Mouse (Mus musculus): ENCODE results near the gene Srd5a1. TPM values are rescaled to one million over a fixed set of nuclear protein-coding genes. Genes with fewer than 3 reads are reported as not detected.

Srd5a1 gene
- polyA plus RNA-seq, 1 experiment from 2014 or later: 25.0 TPM

DNA sequence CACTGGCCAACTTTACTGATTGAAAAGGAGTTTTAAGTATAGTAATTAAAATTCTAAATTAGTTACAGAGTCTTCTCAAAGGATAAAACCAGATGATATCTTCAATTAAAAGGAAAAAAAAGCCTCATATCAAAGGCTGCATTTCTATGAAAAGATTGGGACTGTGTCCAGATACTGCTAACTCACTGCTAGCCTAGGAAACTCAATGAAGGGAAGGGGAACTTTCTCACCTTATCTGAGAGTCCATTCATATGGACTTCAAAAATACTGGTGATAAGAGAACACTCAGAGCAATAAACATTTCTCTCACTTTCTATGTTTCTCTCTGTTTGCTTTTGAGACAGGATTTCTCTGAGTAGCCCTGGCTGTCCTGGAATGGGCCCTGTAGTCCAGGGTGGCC lies 46.7 kb downstream of the Srd5a1 start:
- Histone ChIP-seq H3K9ac (replicated peaks; ENCODE audit: low read length) (no peak overlapping the region), H3K9me3 (ENCODE audit: low read length) (no peaks in the 10 kb centered on the region), H3K36me3 (ENCODE audit: insufficient read depth, low read length) (no peaks in the 10 kb centered on the region), H3K27ac (ENCODE audit: low read length) (no peak overlapping the region), H3K4me1 (ENCODE audit: insufficient read depth, low read length) (0 out of 2 replicates have a peak, but pooled peaks cover 9% of the 10 kb centered on the region), H3K27me3 (ENCODE audit: insufficient read depth, low read length) (no peaks in the 10 kb centered on the region), H3K4me3 (ENCODE audit: low read length) (no peak overlapping the region), H3K4me2 (replicated peaks; ENCODE audit: low read depth, low read length) (no peak overlapping the region)
- no peak for ATAC-seq (ENCODE audit: low FRiP score, low TSS enrichment)

DNA sequence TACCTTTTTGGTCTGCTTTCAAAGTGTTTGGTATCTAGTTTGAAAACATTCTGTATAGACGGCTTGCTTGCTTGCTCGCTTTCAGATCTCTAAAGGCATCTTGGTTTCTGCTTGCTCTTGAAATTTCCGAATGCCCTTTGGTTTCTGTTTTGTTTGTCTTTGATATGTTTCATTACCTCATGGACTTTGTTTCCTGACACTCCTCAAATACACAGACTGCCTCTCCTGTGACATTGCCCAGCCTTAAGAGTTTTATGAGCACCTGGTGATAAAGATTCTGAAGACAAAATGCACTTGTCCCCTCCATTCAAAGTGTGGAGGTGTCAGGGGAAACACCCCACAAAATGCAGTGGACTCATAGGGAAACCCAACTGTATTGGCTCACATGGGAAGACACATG lies 47.3 kb downstream of the Srd5a1 start:
- no peaks in the 10 kb centered on the region for H3K27me3 ChIP-seq (ENCODE audit: insufficient read depth, low read length)
- H3K9me3 ChIP-seq (ENCODE audit: low read length): no peaks in the 10 kb centered on the region
- no peak overlapping the region for H3K27ac ChIP-seq (ENCODE audit: low read length)
- H3K9ac ChIP-seq (replicated peaks; ENCODE audit: low read length): no peak overlapping the region
- H3K4me3 ChIP-seq (ENCODE audit: low read length): no peak overlapping the region
- 0 out of 2 replicates have a peak, but pooled peaks cover 9% of the 10 kb centered on the region for H3K4me1 ChIP-seq (ENCODE audit: insufficient read depth, low read length)
- ATAC-seq (ENCODE audit: low FRiP score, low TSS enrichment): no peak
- 37% methylated on average over 3 of the region's 3 CpGs for WGBS
- H3K4me2 ChIP-seq (replicated peaks; ENCODE audit: low read depth, low read length): no peak overlapping the region
- H3K36me3 ChIP-seq (ENCODE audit: insufficient read depth, low read length): no peaks in the 10 kb centered on the region

DNA sequence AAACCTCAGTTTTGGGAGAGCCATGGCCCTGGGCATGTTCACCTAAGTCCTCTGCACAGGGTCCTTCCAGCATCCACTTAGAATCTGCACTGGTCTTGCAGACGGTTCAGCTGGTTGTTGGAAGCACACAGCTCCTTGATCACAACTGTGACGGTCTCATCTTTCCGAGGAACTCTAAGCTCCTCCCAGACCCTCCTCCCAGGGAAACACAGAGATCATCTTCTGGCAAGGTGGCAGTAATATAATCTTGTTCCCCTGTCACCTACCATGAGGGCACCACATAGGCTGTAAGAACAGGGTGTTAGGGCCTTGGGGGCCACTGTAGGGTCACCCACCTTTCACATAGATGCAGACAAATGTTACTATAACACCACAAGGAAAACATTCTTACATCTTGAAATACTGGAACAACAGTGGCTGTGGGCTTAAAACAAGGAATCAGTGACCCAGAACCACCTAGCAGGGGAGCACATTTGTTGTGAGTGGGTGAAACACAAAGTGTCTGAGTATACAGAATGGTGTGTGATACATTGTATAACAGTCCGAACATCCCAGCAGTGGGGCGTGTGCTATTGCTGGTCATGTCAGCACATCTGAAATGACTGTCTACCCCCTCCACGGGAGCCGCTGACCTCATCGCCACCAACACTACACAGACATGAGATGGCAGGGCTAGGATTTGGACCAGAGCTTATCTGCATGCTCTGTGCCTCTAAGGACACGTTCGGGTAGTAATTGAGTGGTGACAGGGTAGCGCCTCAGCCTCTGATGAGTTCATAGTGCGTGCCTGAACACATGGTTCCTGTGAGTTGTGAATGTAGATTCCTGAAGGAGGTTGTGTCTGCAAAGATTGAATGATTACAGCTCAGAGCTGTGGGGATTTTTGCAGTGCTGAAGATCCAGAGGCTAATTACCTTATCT lies 48.3 kb downstream of the Srd5a1 start:
- no peaks in the 10 kb centered on the region for H3K27me3 ChIP-seq (ENCODE audit: insufficient read depth, low read length)
- H3K36me3 ChIP-seq (ENCODE audit: insufficient read depth, low read length): no peaks in the 10 kb centered on the region
- H3K4me3 ChIP-seq (ENCODE audit: low read length): no peak overlapping the region
- H3K4me2 ChIP-seq (replicated peaks; ENCODE audit: low read depth, low read length): no peak overlapping the region
- no peak overlapping the region for H3K9ac ChIP-seq (replicated peaks; ENCODE audit: low read length)
- H3K27ac ChIP-seq (ENCODE audit: low read length): no peak overlapping the region
- peak; percentile 87 for ATAC-seq (ENCODE audit: low FRiP score, low TSS enrichment)
- 36% methylated on average over 12 of the region's 12 CpGs for WGBS
- H3K9me3 ChIP-seq (ENCODE audit: low read length): no peaks in the 10 kb centered on the region
- H3K4me1 ChIP-seq (ENCODE audit: insufficient read depth, low read length): 0 out of 2 replicates have a peak, but pooled peaks cover 9% of the 10 kb centered on the region

DNA sequence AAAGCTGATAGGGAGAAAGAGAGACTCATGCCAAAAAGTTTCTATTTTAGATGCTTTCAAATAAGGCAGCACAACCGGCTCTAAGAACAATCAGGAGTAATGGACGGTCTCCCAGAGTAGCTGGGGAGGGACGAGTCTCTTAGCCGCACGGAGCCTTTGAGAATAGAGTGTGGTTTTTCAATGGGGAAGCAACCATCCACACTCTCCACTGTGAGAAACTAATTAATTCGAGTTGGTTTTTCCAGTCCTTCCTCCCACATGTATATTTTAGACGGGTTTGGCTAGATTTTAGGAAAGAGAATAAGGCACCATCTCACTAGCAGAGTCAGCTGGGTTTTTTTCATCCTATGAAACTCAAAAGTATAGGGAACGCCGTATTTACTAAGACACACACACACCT lies 49.2 kb downstream of the Srd5a1 start:
- Histone ChIP-seq H3K9ac (replicated peaks; ENCODE audit: low read length) (no peak overlapping the region), H3K4me2 (replicated peaks; ENCODE audit: low read depth, low read length) (no peak overlapping the region), H3K9me3 (ENCODE audit: low read length) (no peaks in the 10 kb centered on the region), H3K4me3 (ENCODE audit: low read length) (no peak overlapping the region), H3K4me1 (ENCODE audit: insufficient read depth, low read length) (0 out of 2 replicates have a peak, but pooled peaks cover 9% of the 10 kb centered on the region), H3K27ac (ENCODE audit: low read length) (no peak overlapping the region), H3K36me3 (ENCODE audit: insufficient read depth, low read length) (no peaks in the 10 kb centered on the region), H3K27me3 (ENCODE audit: insufficient read depth, low read length) (no peaks in the 10 kb centered on the region)
- WGBS: 68% methylated on average over 9 of the region's 9 CpGs
- no peak for ATAC-seq (ENCODE audit: low FRiP score, low TSS enrichment)

DNA sequence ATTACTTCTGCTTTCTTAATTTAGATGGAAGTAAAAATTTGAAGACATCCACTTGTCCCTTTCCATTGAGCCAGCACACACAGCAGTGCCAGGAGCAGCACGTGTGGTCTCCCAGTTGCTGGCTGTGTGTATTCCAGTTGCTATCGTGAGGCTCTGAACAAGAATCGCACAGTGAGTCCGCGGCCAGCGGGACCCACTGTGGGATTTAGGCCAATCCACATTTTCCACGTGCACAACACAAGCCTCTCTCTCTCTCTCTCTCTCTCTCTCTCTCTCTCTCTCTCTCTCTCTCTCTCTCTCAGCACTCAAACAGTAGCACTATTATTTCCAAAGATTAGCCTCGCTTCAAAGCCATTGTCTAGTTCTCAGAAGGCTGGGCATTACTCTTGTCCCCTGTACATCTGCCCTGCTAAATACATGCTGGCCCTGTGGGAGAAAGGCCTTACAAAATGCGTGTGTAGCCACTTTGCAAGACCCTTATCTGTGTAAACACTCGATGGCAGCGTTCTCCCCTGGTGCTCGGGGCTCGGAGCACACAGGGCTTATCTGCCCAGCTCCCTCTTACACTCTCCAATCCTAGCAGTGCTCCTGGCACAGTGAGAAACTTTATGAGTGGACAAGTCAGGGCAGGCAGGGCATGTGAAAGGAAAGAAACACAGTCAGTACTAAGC lies 51.8 kb downstream of the Srd5a1 start:
- Histone ChIP-seq H3K4me1 (ENCODE audit: insufficient read depth, low read length) (0 out of 2 replicates have a peak, but pooled peaks cover 9% of the 10 kb centered on the region), H3K36me3 (ENCODE audit: insufficient read depth, low read length) (no peaks in the 10 kb centered on the region), H3K9me3 (ENCODE audit: low read length) (no peaks in the 10 kb centered on the region), H3K27ac (ENCODE audit: low read length) (no peak overlapping the region), H3K9ac (replicated peaks; ENCODE audit: low read length) (no peak overlapping the region), H3K4me3 (ENCODE audit: low read length) (no peak overlapping the region), H3K4me2 (replicated peaks; ENCODE audit: low read depth, low read length) (no peak overlapping the region), H3K27me3 (ENCODE audit: insufficient read depth, low read length) (no peaks in the 10 kb centered on the region)
- WGBS: 77% methylated on average over 13 of the region's 13 CpGs
- no peak for ATAC-seq (ENCODE audit: low FRiP score, low TSS enrichment)

DNA sequence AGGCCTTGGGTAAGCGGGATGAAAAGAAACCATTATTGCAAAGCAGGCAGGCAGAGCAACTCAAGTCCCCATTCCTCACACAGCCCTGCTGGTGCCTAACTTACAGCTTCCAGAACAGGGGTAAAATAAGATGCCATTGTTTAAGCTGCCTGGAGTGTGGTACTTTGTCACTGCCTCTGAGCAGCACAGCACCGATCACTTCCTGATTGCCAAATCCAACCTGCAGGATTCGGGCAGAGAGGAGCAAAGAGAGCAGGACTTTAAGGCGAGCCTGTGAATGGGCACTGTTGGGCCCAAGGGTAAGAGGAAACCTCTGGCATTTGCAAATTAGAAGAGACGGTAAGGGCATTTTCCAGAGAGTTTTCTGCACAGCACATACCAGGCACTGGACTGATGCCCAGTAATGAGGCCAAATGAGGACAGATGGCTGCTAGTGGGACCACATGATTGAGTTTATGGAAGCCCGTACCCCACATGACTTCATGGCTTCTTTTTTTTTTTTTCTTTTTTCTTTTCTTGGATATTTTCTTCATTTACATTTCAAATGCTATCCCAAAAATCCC lies 53.1 kb downstream of the Srd5a1 start:
- H3K4me3 ChIP-seq (ENCODE audit: low read length): no peak overlapping the region
- no peak for ATAC-seq (ENCODE audit: low FRiP score, low TSS enrichment)

DNA sequence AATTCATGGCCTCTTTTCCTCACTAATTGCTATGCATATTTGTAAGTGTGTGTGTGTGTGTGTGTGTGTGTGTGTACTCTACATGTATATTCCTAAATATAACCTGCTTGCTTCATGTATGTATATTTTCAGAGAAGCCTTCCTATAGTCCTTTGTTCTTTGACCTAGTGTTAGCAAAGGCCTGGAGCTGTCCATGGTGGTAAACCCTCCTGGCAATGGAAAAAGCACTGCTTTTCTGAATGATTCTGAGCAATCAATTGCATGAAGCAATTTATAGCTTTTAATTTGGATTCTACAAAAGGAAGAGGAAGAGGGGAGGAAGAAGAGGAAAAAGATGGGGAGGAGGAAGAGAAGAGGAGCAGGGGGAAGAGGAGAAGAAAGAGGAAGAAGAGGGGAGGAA lies 54.5 kb downstream of the Srd5a1 start:
- Histone ChIP-seq H3K9ac (replicated peaks; ENCODE audit: low read length) (no peak overlapping the region), H3K36me3 (ENCODE audit: insufficient read depth, low read length) (no peaks in the 10 kb centered on the region), H3K27me3 (ENCODE audit: insufficient read depth, low read length) (no peaks in the 10 kb centered on the region), H3K4me2 (replicated peaks; ENCODE audit: low read depth, low read length) (no peak overlapping the region), H3K4me1 (ENCODE audit: insufficient read depth, low read length) (no peaks in the 10 kb centered on the region), H3K9me3 (ENCODE audit: low read length) (no peaks in the 10 kb centered on the region), H3K27ac (ENCODE audit: low read length) (no peak overlapping the region), H3K4me3 (ENCODE audit: low read length) (no peak overlapping the region)
- no peak for ATAC-seq (ENCODE audit: low FRiP score, low TSS enrichment)

More for the DNA sequence above, 53.1 kb downstream of the Srd5a1 start:
- Histone ChIP-seq H3K4me2 (replicated peaks; ENCODE audit: low read depth, low read length) (no peak overlapping the region), H3K36me3 (ENCODE audit: insufficient read depth, low read length) (no peaks in the 10 kb centered on the region), H3K9ac (replicated peaks; ENCODE audit: low read length) (no peak overlapping the region), H3K4me1 (ENCODE audit: insufficient read depth, low read length) (0 out of 2 replicates have a peak, but pooled peaks cover 5% of the 10 kb centered on the region), H3K27me3 (ENCODE audit: insufficient read depth, low read length) (no peaks in the 10 kb centered on the region), H3K9me3 (ENCODE audit: low read length) (no peaks in the 10 kb centered on the region), H3K27ac (ENCODE audit: low read length) (no peak overlapping the region)
- 76% methylated on average over 6 of the region's 6 CpGs for WGBS

DNA sequence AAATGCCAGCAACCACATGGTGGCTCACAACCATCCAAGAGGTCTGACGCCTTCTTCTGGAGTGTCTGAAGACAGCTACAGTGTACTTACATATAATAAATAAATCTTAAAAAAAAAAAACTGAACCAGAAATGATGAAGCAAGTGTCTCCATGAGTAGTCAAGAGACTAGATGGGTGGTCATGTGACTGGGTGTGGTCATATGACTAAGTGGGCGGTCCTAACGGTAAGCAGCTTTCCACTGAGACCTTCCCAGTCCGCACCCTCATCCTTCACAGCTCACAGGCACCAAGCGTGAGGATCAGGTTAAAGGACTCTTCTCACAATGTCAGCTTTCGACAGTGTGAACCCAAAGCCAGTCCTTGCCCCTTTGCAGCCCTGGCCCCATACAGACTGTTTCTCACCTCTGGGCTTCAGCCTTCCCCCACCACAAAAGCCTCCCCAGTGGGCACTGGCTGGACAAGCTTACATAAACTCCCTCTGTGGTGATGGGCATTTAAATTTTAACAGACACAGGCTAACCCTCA lies 55.2 kb downstream of the Srd5a1 start:
- 82% methylated on average over 6 of the region's 6 CpGs for WGBS
- Histone ChIP-seq H3K36me3 (ENCODE audit: insufficient read depth, low read length) (no peaks in the 10 kb centered on the region), H3K27me3 (ENCODE audit: insufficient read depth, low read length) (no peaks in the 10 kb centered on the region), H3K9me3 (ENCODE audit: low read length) (no peaks in the 10 kb centered on the region), H3K4me1 (ENCODE audit: insufficient read depth, low read length) (no peaks in the 10 kb centered on the region), H3K27ac (ENCODE audit: low read length) (no peak overlapping the region), H3K9ac (replicated peaks; ENCODE audit: low read length) (no peak overlapping the region), H3K4me2 (replicated peaks; ENCODE audit: low read depth, low read length) (no peak overlapping the region), H3K4me3 (ENCODE audit: low read length) (no peak overlapping the region)
- ATAC-seq (ENCODE audit: low FRiP score, low TSS enrichment): no peak

DNA sequence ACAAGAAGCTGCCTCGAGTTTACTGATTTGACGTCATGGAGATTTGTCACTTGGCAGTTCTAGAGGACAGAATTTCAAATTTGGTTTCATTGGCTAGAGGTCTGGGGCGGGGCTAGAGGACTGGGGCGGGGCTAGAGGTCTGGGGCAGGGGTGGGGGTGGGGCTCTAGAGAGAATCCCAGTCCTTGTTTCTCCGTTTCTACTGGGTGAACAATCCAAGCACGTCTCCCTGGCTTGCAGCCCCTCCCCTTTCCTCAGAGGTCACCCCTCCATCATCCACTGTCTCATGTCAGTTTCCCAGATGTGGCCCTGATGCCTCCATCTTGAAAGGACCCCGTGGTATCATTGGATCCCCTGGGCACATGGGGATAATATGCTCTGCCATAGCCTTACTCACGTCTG lies 56.2 kb downstream of the Srd5a1 start:
- Histone ChIP-seq H3K4me1 (ENCODE audit: insufficient read depth, low read length) (no peaks in the 10 kb centered on the region), H3K9ac (replicated peaks; ENCODE audit: low read length) (no peak overlapping the region), H3K4me3 (ENCODE audit: low read length) (no peak overlapping the region), H3K36me3 (ENCODE audit: insufficient read depth, low read length) (no peaks in the 10 kb centered on the region), H3K9me3 (ENCODE audit: low read length) (no peaks in the 10 kb centered on the region), H3K4me2 (replicated peaks; ENCODE audit: low read depth, low read length) (no peak overlapping the region), H3K27ac (ENCODE audit: low read length) (no peak overlapping the region), H3K27me3 (ENCODE audit: insufficient read depth, low read length) (no peaks in the 10 kb centered on the region)
- ATAC-seq (ENCODE audit: low FRiP score, low TSS enrichment): no peak
- WGBS: 24% methylated on average over 8 of the region's 8 CpGs
